Mouse (Mus musculus) naive thymus-derived CD4-positive, alpha-beta T cell, adult 2 months (primary cell): ENCODE measurements around the gene Gm4869.
"Not testable (repeated sequence)": the region's sequence is repeated elsewhere in the genome, so short reads cannot be mapped to it uniquely, and the experiment has no call there.

Experiments used
- DNase-seq: peaks from one replicate; pipeline ENCODE4 v3.0.0-alpha.2; 2011; ENCODE audit warnings: low read depth

Gm4869 gene

DNA sequence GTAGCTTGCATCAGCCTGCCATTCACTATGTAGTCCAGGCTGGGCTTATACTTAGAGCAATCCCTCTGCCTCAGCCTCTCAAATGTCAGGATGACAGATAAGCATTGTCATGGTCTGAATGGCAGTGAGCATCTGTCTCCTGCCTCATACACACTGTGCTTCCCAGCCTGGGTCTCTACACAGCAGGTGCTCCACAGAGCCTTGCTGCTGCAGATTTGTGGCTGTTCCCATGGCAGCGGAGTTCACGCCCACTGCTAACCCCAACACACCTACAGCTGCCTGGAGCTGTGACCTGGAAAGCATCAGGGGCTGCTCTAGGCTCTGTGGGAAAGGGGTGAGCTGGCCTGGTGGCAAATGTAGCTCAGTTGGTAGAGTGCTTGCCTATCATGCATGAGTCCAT is 19.5 kb downstream of the Gm4869 start:
- DNase-seq: no peak

DNA sequence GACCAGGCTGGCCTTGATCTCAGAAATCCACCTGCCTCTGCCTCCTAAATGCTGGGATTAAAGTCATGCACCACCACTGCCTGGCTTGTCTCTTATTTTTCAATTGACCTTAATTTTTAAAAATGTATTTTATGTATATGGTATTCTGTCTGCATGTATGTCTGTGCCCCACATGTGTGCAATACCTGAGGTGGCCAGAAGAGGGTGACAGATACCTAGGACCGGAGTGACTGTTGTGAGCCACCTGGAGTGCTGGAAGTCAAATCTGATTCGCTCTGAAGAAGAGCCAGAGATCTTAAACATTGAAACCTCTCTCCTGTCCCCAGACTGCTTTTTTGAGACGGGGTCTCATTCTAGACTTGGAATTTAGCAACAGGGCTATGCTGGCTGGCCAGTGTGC is 26.9 kb downstream of the Gm4869 start:
- peak; percentile 26 for DNase-seq

DNA sequence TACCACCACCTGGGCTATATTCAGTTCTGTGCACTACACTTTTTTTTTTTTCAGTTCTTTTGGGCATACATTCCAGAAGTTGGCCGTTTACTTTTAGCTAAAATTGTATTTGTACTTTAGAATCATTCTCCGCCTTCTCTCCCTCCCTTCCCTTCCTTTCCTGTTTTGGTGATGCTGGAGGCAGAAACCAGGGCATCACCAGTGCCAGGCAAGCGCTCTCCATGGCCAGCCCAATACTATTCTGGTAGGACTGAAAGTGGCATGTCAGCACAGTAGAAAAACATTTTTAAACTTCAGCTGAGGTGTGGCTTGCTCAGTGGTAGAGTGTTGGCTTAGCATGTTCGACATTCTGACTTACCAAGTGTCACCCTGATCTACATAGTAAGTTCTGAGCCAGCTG is 36.0 kb downstream of the Gm4869 start:
- DNase-seq: no peak

DNA sequence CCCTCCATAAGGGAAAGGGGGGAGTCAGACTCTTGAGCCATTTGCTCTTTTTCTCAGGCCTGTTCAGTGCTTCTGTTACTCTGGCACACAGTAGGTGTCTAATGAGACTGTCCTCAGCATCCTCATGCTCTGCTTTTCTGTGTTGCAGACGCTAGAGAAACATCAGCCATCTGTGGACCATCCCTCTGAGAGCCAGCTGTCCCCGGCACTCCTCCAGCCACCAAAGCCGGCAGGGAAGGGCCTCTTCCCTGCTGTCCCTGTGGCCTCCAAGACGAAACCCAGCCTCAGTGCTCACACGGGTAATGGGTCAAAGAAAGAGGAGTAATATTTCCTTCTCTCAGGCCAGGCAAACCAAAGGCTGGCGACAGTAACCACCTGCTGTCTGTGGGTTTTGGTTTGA is 45.7 kb downstream of the Gm4869 start:
- no peak for DNase-seq

DNA sequence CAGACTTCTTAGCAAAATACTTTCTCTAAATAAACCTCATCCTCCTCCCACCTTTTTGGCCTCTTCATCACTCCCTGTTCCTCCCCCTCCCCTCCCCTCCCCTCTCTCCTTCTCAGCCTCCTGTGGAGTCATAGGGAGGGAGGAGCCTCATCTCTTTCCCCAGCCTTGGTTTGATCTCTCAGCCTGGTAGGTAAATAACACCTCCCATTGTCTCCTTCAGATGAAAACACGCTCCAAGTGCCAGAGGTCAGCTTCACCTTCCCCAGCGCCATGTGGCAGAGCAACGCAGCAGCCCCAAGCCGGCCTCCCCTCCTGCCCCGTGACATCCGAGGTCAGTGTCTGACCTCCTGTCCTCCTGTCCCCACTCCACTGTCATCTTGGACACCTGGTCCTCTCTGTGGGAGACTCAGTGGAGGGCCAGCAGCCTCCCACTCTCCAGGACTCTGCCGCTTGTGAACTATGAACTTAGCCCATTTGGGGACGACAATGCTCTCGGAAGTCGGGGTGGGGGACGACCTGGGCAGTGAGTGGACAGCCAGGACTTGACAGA is 47.3 kb downstream of the Gm4869 start:
- DNase-seq: no peak

DNA sequence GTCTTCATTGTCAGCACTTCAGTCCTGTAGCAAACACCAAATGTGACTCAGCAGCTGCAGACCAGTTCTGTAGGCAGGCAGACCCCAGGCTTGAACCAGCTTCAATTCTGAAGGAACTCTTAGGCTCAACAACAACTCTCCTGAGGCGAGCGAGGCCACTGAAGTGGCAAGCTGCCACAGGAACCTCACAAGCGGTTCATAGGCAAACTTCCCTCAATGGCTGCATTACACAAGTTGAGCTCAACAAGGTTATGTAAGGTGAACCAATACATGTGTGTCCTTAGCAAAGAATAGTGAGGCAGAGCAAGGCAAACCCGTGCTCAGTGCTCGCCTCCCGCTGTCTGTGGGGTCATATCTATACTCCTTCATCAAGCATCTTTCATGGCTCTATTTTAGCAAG is 52.7 kb downstream of the Gm4869 start:
- DNase-seq: no peak

DNA sequence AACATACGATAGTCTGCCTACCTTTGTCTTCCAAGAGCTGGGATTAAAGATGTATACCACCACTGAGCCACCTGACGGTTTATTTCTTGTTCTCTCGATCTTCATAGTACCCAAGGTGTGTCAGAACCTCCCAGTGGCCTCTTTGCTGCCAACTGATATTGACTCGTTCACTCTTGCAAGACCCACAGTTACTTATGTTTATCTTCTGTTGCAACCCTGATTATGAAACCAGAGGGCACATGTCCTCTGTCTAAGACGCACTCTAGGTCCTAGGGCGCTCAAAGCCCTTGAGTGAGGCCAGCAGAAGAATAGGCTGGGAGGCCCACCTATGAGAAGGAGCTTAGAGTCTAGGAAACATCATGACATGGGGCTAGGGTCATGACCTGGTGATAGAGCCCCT is 55.3 kb downstream of the Gm4869 start:
- DNase-seq: no peak

DNA sequence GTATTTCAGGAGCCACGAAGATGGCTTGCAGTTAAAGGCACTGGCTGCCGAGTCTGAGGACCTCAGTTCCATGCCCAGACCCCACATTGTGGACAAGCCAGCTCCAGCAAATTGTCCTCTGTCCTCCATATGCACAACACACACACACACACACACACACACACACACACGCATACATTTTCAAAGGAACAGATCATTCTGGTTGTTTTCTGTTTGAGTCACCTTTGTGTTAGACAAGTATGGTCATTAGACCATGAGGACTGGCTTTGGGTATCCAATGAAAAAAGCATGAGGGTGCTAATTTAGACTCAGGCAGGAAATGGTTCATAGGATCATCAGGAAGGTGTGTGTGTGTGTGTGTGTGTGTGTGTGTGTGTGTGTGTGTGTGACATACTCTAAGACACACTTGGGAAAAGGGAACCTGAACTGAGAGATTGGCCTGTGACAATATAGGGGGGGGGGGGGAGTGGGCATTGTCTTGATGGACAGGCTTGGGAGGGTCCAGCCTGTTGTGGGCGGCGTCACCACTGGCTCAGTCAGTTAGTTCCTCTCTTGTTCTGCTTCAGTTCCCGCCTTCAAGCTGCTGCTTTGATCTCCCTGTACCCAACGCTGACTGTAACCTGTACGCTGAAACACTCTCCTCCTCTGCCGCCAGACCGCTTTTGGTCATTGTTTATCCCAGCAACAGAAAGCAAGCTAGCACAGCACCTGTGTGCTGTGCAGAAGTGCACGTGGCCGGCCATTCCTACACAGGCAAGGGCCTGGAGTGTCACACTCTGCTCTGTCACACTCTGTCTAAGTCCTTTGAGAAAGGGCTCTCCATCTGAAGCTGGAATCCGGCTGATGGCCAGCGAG is 56.8 kb downstream of the Gm4869 start:
- DNase-seq: peak; percentile 71

DNA sequence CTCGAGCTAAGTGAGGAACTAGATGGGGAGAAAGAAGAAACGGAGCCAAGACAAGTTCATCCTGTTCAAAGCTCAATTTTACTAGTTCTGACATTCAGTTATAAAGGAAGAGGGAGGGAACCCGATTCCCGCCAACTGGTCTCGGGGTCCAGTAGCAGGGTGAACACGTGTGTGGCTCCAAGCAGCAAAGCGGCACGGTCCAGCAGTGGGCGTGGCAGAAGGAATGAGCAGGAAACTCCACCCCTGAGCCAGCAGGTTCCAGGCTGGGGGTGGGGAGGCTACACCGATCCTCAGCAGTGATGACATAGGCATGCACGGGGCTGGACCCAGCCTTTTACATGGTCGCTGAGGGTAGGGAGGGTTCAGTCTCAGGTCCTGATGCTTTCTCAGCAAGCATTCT is 57.5 kb downstream of the Gm4869 start:
- not testable (repeated sequence) for DNase-seq

DNA sequence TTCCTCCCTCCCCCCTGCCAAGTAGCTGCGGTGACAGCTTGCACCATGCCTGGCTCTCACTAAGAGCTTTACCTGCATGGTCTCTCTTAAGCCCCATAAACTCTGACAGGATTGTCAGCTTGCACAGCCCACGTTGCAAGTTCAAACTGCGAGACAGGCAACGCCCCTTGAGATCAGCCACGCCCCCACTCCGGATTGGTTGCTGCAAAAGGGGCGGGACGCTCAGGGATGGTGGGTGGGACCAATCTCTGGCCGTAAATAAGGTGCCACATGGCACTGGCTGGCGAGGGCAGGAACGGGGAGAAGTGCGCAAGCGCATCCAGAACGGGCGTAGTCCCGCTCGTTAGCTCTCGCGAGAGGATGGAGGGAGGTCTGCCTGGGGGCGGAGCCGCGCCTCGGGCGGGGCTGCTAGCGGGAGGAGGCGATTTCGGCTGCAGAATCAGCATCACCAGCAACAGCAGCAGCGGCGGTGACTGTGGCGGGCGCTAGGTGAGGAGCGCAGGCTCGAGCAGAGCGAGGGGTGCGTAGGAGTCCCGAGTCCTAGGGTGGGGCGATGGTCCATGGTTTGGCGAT is 59.8 kb downstream of the Gm4869 start, which contains the start of gene Chst12:
TSS of gene Chst12 (plus strand) at position 343 of the 573 bp plus-strand sequence.
- DNase-seq: peak; percentile 100

DNA sequence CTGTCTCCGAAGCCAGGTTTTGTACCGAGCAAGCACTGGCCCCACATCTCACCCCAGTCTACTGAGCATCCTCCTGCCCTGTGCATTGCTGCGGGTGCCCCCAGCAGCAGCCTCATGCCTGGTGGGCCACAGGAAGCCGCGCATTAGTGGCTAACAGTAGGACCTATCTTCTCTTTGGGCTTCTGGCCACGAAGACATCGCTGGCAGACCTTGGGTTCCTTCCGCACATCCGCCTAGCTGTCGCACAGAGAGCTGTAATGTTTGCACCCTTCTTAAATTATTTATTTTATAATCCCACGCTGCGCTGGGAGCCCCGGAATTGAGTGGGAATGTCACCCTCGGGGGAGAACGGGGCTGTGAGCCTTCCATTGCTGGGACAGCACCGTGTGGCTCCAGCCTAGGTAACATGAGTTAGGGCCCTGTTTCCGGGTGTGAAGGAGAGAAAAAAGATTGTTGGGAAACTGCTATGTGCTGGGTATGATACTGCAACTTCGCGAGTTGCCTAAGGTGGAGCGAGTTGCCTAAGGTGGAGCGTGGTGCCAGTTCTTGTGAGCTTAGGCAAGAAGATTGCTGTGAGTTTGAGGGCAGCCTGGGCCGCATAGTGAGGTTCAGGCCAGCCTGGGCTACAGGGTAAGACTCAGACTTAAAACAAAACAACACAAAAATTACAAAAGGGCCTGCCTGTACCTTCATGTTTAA is 60.8 kb downstream of the Gm4869 start:
- peak; percentile 52 for DNase-seq

DNA sequence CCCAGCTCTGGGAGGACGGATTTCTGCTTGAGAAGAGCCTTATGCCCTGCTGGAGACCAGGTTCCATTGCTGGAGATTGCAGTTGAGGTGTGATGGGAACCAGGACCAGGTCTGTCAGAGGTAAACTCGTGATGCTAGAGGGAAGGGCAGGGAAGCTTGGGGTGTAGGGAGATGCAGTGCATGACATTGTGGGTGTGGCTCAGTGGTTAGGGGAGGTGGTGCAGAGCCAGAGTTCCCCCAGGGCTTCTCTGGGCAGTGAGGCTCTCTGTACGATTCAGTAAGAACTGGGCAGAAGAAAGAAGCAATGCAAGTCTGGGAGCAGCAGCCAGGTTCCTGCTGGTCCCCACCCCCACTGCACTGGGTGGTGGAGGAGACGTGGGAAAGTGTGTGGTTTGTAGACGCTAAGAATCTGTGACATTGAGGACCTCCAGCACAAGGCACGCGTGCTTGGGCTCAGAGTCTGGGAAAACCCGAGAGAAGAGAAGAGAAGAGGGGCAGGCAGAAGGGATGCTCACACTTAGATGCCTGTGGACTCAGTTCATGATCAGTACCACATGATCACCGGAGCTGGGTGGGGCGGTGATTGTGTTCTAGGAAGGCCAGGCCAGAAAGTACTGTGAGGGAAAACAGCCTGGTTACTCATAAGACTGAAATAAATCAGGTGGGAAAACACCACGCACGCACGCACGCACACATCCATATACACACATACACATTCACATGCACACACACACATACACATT is 62.2 kb downstream of the Gm4869 start:
- DNase-seq: no peak

DNA sequence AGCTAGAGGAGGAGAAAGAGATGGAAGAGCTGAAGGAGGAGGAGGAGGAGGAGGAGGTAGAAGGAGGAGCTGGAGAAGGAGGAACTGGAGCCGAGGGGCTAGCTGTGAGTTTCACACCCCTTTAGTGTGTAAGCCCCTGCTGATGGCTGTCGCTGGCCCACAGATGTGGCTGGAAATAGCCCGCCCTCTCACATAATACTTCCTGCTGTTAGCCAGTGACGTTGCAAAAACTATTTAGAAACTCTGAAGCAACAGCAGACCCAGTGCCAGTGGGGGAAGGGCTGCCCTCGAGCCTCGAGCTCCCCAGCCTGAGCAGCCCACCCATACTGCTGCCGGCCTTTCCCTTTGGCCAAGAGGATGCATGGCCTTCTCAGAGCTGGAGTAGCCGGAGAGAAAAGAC is 63.2 kb downstream of the Gm4869 start:
- no peak for DNase-seq

DNA sequence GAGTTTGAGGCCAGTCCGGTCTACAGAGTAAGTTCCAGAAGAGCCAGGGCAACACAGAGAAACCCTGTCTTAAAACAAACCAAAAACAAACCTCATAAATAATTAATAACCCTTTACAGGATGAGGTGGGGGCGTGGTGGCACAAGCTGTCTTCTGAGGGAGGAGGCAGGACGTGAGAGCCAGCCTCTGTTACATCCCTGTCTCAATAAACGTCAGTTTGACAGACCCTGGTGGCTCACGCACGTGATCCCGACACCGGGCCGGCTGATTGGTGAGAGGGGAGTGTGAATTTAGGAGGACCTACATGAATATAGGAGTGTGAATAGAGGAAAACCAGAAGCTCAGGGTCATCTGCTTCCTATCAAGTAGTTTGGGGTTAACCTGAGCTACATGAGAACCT is 63.8 kb downstream of the Gm4869 start:
- DNase-seq: no peak

DNA sequence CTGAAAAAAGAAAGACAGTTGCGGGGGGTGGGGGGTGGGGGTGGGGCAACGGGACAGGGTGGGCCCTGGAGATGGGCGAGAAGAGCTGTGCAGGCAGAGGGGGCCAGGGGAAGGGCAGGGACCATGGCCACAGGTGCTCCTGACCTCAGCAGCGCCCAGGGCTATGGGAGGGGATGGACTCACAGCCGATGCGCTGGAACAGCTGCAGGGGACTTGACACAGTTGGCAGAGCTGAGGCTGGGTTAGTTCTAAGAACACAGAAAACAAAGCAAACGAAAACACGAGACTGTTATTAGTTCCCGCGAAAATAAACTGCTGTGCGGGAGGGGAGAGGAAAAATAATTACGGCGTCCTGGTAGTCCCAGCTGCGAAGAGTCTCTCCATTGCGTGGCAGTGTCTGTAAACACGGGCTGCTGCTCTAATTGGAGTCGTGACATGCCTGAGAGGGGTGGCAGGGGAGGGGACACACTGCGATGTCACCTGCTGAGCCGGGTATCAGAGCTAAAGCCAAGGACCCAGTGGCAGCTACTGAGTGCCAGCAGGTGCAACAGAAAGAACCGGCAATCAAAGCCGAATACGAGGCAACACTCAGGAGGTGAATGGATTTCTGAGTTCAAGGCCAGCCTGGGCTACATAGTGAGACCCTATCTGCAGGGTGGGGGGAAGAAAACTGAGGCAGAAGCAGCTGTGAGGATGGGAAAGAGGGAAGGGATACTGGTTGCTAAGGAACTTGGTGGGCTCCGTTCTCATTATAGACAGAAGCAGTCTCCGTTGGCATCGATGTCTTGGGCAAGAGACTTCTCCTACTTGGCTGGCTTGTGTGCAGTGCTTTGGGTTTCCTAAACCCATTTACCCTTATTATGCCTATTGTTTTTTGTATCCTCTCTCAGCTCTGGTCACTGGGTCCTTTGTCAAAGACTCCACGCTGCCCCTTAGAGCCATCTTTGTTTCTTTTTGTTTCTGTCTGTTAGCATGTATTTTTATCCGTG is 64.9 kb downstream of the Gm4869 start:
- no peak for DNase-seq

DNA sequence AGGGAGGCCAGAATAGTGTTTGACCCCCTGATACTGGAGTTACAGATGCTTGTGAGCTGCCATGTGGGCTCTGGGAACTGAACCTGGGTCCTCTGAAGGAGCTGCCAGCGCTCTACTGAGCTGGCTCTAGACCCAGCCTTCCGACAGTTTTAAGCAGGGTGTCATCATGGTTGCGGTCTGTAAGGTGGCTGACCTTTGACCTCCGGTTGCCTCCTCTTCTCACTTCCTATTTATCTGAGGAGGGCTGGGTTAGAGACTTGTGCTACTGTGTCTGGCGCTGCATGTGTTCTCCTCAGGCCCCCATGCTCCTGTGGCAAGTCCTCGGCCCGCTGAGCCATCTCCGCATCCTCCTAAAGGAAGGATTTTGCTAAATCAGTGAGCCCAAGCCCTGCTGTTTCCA is 68.5 kb downstream of the Gm4869 start:
- no peak for DNase-seq

DNA sequence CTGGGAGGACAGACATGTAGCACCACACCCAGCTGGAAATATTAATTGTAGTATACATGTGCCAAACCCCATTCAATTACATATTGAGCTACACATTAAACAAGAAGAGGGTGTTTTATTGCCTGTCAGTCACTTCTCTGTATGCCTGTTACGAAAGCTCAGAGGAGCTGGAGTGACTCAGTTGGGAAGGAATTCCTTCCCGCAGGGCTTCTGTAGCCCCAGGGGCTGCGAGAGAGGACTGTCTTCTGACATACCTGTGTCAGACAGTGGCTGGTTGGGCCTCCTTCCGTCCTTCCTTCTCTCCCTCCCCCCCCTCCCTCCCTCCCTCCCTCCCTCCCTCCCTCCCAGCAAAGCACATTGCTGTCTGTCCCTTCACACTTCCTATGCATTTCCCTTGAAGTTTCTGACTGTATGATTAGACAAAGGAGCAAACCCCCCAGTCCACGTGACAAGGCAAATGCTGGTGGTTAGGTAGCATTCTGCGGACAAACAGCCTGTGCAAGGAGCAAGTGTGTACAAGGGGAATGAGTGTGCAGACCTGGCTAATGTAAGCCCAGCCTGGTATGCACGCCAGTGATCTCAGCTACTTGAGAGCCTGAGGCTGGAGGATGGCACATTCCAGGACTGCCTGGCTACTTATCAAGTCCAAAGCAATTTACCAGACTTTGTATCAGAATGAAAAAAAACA is 69.5 kb downstream of the Gm4869 start:
- no peak for DNase-seq

DNA sequence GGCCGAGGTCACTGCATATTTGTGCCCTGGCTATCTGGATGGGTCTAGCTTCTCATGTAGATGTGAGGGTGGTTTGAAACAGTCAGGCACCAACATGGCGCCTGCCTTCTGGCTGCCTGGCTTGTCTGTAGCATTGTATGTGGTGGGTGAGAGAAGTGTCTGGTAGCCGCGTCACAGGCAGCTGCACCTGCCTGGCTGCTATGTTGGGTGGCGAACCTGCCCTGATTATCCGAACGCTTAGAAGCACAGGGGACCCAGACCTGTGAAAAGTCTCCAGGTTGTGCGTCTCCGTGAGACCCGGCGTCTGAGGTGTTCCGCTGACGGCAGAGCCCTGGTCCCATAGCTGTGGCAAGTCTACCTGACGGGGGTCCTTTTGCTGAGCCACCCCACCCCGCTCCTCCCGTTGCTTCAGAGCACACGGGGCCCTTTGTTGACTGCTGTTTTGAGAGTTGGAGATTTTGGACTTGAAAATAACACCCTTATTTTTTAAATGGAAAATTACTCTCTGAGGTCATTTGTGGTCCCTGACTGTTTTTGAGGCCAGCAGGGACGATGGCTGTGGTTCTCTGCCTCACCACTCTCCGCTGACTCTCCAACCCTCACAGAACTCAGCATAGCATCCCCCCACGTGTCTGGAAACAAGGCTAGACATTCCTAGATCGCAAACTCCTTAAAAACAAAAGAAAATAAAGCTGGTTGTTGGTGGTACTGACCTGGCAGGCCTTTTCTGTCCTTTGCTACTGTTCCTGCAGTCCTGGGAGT is 71.9 kb downstream of the Gm4869 start:
- DNase-seq: no peak

DNA sequence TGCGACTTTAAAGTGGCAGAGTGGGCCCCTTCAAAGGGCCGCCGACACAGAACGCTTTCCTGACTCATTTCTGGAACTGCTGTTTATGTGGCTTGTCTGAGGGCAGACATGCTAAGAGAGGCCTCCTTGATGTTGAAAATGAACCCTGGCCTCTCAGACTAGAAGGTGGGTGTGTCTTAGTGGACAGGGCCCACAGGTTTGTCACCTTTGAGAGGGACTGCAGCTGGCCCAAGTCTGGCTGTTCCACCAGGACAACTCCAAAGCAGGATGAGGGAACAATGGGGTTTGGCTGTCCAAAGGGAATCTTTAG is 72.4 kb downstream of the Gm4869 start:
- no peak for DNase-seq

DNA sequence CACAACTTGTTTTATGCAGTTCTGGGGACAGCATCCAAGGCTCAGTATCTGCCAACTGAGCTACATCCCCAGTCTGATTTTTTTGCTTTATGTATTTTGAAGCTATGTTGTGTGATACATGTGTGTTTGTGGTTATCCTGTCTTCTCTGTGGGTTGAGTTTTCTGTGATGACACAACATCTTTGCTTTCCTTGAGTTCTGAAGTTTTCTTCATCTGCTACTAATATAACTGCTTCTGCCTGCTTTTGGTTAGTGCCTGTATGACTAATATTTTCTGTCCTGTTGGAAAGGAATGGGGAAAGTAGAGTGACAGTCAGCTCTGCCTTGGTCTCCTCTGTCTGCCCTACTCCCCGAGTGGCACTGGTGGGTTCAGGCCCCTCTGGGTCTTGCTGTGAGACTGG is 75.8 kb downstream of the Gm4869 start:
- no peak for DNase-seq
